Mouse (Mus musculus) spleen, postnatal 36 days (tissue): ENCODE results near the gene Egfl8.

Experiments
- DNase-seq, 2 experiments: peaks; one replicate each; pipeline ENCODE4 v3.0.0; 2022; ENCODE audit warnings: low spot score in 2 of 2, mixed read lengths in 1 of 2

Gene Egfl8

DNA sequence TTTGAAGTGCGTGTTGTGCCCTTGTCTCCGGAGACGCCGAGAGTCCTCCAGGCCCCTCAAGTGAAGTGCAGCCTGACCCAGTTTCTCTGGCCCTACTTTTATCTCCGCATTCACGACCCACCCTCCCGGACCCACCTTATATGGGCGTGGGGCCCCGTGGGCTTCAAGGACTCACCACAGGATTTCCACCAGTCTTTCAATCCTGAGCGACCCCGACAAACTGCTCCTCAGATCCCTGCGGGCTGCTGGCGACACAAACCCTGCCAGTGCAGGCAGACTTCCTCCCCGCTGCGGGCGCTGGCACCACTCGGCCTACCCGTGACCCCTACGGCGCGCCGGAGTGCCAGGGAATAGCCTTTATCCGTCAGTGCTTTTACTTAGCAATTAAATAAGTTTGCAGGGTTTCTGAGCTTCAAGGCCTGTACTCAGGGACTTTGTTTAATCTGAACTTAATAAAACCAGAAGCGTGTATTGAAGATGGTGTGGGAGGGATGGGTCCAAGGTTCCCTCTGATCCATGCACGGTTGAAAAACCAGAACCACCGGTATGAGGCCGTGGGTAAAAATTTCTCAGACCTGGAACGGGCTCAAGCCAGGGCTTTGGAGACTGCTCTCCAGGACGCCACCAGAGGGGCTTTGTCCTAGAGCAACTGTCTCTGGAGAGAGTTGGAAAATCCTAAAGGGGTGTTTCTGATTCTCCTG lies 12.3 kb upstream of the Egfl8 start, which contains the start of gene Ppt2:
Gene Ppt2 (minus strand): TSS at position 568 of the 701 bp plus-strand sequence.
- DNase-seq: no peak

DNA sequence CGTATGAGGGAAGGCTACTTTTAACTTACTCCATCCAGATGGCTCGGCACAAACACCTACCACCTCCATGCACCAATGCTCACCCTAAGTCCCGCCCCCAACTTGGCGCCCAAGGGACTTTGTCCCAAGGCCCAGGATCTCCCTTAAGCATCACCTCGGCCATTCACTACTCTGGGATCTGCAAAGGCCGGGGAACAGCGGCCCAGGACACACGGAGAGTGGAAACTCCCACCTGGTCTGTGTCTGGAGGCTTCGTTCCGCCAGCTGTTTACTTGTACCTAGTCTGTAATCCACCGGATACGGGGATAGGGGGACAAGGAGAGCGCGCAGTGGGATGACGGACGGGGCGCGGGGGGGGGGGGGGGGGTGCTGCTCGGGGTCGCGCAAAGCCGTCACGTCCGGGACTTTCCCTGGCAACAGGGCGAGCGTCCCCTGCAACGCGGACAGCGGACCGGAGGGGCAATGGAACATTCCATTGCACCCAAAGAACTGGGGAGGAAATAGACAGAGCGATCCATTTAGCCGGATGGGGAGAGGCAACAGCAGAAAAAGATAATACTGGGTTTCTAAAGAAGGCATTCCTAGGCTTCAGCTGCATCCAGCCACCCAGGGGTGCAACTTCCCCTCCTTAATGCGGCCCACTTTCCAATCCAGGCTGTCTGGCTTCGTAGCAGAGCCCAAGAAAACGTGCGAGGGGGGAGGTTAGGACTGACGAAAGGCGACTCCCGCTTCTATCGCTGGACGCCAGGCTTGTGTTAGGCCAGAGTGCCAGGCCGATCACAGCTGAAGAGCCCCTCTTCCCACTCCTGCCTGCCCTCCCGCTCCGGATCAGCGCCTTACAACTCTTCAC lies 11.5 kb upstream of the Egfl8 start:
- peak; percentile 62 to 69 for DNase-seq

DNA sequence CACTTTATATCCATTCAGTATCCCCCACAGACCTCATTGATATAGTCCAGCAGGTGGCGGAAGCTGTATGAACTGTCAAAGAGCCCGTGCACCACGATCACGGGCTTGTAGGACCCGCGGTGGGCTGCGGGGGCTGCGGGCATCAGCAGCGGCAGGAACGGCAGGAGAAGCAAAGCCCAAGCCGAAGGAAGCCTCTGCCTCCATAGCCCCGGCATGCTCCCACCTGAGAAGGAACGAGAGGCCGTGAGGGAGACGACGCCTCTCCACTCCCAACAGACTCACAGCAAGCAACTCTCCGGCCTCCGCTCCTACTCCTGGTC lies 11.0 kb upstream of the Egfl8 start:
- peak in 1 of 2 experiments; percentile 49 for DNase-seq

DNA sequence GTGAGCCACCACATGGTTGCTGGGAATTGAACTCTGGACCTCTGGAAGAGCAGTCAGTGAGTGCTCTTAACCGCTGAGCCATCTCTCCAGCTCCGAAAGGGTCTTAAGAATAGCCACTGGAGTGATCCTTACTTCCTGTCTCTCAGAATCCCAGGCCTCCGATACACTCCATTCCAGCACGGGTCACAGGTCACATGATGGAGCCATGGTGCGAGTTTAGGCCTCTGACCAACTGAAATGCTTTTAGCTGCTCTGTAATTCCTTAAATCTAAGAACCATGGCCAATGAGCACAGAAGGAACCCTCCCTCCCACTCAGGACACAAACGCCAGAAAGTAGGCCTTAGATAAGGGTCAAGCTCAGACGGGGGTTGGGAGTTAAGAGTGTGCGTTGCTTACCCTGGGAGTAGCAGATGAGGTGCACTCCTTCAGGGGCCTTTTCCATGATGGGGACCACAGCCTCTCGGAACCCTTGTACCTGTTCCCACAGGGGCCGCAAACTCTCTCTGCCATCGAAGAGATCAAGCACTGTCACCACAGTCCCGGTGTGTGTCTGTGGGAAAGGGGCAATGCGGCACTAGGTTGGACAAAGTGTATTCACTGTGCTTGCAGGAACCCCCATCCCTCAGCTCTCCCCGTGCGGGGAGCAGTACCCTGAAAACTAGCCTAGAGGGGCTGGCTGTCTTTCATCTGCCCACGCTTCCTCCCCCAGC lies 10.4 kb upstream of the Egfl8 start:
- DNase-seq: no peak

DNA sequence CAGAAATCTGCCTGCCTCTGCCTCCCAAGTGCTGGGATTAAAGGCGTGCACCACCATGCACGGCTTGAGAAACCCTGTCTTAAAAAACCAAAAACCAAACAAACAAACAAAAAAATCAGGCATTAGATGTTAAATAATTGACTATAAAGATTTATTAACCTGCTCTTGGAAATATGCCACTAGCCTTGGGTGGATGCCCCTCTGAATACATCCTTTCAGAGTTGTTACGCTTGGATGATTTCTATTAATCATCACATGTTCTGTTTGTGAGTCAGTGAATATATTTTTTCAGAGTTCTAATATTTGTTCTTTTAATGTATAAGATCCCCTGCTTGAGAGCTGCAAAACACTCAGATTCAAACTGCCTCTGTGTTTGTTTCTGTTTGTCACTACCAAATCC lies 9.2 kb upstream of the Egfl8 start:
- DNase-seq: no peak

DNA sequence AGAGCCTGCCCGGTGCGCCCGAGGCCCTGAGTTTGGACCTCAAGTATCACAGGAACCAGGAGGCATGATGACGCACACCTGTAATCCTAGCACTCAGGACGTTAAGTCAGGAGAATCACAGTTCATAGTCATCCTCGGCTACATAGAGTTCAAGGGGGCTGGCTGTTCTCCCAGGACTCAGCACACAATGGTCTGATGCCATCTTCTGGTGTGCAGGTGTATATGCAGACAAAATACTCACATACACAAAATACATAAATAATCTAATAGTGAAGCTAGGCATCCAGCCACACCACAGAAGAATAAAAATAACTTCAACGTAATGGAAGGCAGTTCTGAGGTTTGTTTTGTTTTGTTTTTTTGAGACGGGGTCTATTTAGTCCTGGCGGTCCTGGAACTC lies 7.4 kb upstream of the Egfl8 start:
- DNase-seq: no peak

DNA sequence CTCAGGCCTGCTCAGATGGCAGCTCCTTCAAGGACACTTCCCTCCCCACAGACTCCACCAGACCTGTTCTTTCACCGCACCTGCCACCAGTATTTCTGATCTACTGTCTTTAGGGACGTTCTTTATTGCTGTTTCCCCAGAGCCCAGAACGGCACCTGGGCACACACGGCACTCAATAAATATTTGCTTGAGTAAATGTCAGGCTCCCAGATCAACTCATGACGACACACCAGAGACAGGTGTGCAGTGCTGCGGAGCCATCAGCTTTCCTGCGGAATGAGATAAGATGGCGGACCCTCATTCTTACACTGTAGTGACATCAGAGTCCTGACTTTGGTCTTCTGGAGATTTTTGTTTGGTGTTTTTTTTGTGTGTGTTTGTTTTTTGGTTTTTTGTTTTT lies 5.2 kb upstream of the Egfl8 start:
- DNase-seq: no peak

DNA sequence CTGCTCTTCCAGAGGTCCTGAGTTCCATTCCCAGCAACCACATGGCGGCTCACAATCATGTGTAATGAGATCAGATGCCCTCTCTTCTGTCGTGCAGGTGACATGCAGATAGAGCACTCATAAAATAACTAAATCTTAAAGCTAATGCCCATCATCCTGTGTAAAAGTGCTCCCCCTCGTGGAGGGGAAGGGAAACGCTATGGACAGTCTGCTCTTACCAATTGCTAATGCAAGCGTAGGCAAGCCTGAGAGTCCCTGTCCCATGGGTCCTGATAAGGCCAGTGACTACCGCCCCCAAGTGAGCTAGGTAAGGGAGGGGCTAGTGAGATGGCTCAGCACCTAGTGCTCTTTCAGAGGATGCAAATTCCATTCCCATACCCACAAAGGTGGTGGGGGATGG lies 3.2 kb upstream of the Egfl8 start:
- DNase-seq: peak; percentile 76 to 83

DNA sequence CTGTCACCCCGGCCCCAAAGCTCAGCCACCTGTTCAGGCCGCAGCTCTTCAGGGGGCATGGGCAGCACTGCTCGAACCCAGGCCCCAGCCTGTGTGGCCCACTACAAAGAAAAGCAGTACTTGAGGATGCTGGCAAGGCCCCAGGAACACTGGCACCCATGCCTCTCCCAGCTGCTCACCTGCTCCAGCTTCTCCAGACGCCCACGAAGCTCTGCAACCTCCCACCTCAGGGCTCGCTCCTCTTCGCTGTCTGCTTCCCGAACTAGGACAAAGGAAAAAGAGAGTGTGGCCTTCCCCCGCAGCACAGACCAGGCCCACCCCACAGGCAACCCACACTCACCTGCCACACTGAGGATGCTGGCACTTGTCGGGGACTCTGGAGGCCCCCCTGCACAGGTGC lies 1.9 kb downstream of the Egfl8 start:
- DNase-seq: no peak

DNA sequence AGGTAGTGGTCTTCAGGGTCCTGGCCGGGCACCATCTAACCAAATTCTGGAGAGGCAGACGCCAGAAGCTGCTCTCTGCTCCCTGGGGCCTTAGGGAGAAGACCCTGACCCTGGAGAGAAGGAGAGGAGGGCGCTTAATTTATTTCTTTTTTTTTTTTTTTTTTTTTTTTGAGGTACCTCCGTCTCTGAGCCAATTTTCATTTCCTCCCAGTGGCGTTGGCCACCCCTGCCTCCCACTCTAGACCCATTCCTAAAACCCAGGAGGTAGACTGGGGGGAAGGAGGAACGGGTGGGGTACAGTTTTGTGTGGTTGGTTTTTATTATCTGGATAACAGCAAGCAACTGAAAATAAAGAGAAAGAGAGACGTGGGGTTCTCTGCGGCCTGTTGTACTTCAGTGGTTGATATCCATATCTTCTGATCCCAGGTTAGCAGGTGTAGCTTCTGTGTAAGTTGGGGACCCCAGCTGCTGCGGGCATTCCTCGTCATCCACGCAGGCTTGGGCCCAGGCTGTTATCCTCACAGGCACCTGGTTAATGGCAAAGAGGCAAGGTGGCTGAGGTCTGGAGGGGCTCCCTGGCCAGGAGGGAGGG lies 2.6 kb downstream of the Egfl8 start:
- DNase-seq: no peak

DNA sequence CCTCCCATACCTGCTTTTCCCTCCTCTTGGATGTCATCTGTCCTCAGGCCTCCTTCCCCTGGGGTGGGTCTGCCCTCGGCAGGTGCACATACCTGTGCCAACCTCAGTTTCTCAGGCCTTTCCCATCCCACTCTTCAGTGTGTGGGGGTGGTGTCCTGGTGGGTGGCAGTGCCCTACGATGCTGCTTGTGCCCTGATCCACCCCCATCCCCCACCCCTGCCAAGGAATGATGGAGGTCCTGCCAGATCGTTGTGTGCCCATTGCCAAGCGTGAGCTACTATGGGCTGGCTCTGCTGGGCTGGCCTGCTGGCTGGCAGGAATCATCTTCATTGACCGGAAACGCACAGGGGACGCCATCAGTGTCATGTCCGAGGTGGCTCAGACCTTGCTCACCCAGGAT lies 4.7 kb downstream of the Egfl8 start:
- DNase-seq: no peak

DNA sequence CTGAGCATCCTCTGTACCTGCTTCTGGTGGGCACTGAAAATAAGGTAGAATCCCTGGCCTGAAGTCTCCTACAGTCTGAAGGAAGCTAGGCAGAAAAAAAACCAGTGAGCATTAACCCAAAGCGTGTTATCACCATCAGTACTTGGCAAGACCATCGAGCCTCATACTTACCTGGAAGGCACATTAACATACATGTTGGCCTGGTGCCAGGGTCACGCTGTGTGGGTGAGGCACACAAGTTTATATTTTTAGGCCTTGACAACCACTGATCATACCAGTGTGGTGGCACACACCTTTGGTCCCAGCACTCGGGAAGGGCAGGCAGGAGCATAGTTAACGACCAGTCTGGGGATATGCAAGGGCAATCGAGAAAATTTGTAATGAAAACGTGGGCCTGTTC lies 7.8 kb downstream of the Egfl8 start:
- no peak for DNase-seq

DNA sequence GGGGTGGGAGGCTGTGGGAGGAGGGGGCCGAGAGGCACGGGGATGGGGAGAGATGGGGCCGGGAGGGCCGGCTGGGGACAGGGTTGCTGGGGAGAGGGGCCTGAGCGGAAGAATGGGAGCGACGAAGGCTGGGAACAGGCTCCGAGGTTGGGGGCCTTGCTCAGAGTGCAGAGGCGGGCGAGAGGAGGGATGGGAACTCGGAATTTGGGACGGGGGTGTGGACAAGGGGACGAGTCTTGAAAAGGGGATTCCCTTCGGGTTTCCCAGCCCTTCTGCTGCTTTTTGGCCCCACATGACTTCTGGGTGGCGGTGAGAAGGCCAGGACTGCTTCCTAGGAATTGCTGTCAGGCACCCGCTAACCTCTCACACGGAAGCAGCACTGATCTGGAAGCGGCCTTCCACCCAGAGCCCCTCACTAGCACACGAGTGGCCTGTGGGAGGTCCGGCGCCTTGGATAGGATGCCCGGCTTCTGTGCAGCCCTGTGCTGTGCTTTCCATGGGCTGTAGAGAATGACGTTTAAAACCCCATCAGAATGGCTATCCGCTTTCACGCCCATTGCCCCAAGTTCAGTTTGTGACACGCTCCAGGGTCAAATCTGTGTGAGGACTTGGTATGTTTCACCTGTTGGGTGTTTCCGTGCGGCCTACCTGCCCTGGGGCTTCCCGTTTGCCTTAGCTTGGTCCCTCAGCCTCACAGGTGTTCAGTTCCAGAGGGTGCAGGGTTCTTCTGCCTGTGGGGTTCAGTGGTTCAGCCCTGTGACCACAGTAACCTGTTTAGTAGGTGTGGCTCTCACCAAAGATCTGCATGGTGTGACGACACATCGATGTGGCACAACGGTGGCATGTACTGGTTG lies 9.4 kb downstream of the Egfl8 start:
- DNase-seq: no peak

DNA sequence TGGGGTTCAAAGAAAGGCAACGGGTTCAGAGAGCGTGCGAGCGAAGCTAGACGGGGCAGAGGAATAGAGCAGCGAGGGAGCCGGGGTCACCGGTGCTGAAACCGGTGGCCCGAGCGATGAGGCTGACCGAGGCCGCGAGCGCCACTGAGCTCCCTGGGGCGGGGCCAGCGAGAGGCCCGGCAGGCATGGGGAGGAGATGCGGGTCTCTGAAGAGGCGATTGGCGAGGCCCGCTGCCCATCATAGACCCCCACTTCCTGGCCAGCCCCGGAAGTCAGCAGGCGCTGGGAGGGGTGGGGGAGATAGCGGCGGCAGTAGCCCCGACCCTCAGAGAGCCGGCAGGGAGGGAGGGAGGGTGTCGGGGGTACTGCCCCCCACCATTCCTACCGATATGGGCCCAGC lies 10.2 kb downstream of the Egfl8 start:
- DNase-seq: peak; percentile 94 to 95

DNA sequence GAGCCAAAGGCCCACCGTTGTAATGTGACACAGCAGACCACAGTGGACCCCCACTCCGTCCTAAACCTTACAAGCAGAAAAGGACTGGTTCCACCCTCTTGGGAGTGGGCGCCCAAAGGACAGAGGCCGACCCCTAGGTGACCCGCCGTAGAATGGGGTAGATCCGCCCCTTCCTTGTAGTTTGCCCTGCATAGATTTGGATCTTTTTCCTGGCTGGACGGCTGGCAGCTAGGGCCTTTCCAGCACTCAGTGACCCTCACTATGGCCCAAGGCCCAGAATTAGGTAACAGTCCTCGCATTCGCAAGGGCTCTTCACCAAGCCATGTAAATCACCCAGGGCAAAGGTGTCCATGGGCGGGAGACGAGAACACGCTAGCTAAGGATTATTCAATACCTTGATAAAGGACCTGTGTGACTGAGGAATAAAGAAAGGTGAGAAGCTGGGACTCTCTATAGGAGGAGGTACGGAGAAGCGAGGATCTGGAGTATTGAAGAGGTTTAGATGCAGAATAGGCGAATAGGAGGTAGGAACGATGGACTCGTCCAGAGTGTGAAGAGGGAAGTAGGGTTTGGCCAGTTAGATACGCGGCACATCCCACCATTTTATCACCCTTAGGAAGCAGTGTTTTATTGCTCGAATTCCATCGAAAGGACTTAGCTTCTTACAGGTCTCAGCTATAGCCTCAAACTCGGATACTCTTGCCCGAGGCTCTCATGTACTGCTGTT lies 11.1 kb downstream of the Egfl8 start:
- no peak for DNase-seq

DNA sequence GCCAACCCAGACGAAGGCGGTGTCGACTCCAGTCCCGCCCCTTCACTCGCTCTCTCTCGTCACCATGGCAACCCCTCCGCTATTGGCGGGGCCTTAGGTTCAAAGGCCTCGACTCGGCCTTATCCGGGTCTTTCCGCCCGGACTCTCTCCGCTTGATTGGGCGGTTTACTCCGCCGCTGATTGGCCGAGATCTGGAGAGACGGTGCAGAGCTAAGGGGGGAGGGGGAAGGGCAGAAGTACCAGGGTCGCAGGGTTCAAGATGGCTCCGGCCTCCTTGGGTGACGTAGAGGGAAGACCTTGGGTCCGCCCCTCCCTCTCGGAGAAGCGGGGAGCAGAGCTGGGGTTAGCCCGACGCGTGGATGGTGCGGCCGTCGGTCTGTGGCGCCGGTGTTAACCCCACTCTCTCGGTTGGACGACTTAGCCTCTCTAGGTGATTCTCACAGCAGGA lies 11.7 kb downstream of the Egfl8 start, which contains the start of gene Agpat1:
Gene Agpat1 (plus strand): TSS at position 202 of the 448 bp plus-strand sequence.
- peak; percentile 99 for DNase-seq

DNA sequence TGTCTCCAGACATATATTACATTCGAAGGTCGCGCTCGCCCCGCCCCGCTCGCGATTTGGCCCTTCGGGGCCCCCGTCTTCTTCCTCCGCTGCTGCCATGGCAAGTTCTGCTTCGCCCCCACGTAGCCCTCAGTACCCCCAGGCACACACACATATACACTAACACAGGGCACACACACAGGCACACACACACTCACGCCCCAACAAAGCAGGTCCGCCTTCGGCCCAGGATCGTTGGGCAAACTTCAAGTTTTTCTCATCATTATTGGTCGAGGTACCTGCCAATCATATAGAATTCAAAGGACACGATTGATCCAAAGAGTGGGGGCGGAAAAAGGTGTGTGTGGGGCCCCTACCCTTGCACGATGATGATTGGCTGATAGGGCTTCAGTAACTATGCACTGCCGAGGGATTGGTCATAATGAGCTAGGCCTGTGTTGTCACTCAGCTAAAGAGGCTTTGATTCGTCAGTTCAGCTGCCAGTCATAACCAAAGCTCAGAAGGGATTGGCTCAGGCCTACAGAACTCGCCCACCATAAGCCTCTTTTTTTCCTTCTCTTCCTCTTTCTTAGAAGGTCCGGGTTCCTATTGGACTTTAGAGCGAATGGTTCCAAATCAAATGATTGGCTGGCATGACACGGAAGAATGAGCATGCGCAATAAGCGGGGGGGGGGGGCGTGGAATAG lies 12.3 kb downstream of the Egfl8 start, which contains the start of gene Rnf5:
Gene Rnf5 (minus strand): TSS at position 316 of the 686 bp plus-strand sequence.
- DNase-seq: peak; percentile 99

DNA sequence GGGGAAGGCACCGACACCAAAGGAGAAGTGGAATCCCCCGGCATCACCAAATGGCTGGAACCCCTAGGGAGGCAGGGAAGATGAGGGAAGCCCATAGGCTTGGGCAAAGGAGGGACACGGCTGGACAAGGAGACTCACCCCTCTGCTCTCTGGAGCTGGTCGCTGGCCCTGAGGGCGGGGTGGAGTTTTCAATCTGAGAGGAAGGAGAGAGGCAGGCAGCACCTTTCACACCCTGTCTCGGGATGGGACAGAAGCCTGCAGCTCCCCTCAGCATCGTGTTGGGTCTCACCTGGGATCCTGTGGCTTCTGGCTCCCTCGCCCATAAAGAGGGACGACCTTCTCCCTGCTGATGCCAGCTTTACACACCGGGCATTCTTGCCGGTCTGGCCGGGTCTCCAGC lies 14.0 kb downstream of the Egfl8 start:
- DNase-seq: no peak

DNA sequence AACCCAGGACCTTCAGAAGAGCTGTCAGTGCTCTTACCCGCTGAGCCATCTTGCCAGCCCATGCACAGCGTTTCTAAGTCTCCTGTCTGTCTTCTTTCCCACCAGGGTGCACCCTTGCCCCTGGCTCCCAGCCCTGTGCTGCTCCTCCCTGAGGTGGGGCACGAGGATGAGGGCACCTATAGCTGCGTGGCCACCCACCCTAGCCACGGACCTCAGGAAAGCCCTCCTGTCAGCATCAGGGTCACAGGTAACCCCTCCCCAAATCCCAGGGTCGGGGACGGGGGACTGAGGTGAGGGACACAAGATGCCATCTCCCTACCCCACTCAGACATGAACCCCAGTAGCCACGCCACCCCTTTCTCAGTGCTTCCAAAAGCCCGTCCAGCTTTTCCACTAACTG lies 15.9 kb downstream of the Egfl8 start:
- no peak for DNase-seq
